Mouse (Mus musculus): Measurements from ENCODE around the gene Tcea2. TPM values are rescaled to one million over a fixed set of nuclear protein-coding genes. Genes with fewer than 3 reads are reported as not detected.

The Tcea2 gene
- polyA plus RNA-seq, 1 experiment from 2014 or later: 14.5 TPM

GRCm38 (mm10) chr2:181694581-181694980, 14.5 kb downstream of the Tcea2 start:
- H3K4me3 ChIP-seq: peak overlapping the region; percentile 72; the same call in 1 of the 2 replicates
- H3K27ac ChIP-seq (replicated peaks): no peak overlapping the region
- 86% methylated on average over 3 of the region's 3 CpGs for WGBS
- H3K4me1 ChIP-seq: peaks cover 36% of the 10 kb centered on the region
- H3K9me3 ChIP-seq (replicated peaks): no peaks in the 10 kb centered on the region
- H3K27me3 ChIP-seq (ENCODE audit: low read depth, poor library complexity, severe bottlenecking): peaks cover 25% of the 10 kb centered on the region
- H3K36me3 ChIP-seq: peaks cover 2% of the 10 kb centered on the region; the same call in 1 of the 2 replicates
- no peak for DNase-seq (ENCODE audit: low spot score)

GRCm38 (mm10) chr2:181695776-181696175, 15.7 kb downstream of the Tcea2 start:
- H3K27me3 ChIP-seq (ENCODE audit: low read depth, poor library complexity, severe bottlenecking): peaks cover 25% of the 10 kb centered on the region
- no peaks in the 10 kb centered on the region for H3K9me3 ChIP-seq (replicated peaks)
- no peak overlapping the region for H3K27ac ChIP-seq (replicated peaks)
- H3K36me3 ChIP-seq: no peaks in the 10 kb centered on the region
- no peak for DNase-seq (ENCODE audit: low spot score)
- WGBS: 72% methylated on average over 1 of the region's 1 CpGs
- no peak overlapping the region for H3K4me3 ChIP-seq
- peaks cover 36% of the 10 kb centered on the region for H3K4me1 ChIP-seq

GRCm38 (mm10) chr2:181696801-181697420, 16.8 kb downstream of the Tcea2 start:
- H3K9me3 ChIP-seq (replicated peaks): no peaks in the 10 kb centered on the region
- DNase-seq (ENCODE audit: low spot score): no peak
- H3K4me1 ChIP-seq: peaks cover 31% of the 10 kb centered on the region
- H3K27me3 ChIP-seq (ENCODE audit: low read depth, poor library complexity, severe bottlenecking): peaks cover 25% of the 10 kb centered on the region
- no peaks in the 10 kb centered on the region for H3K36me3 ChIP-seq
- WGBS: 78% methylated on average over 33 of the region's 33 CpGs
- no peak overlapping the region for H3K4me3 ChIP-seq
- no peak overlapping the region for H3K27ac ChIP-seq (replicated peaks)

GRCm38 (mm10) chr2:181698241-181698640, 18.1 kb downstream of the Tcea2 start, which contains the start of gene Lkaaear1:
Gene Lkaaear1 (minus strand): TSS chr2:181698442.
- Histone ChIP-seq H3K27ac (replicated peaks) (no peak within 1 kb of the TSS), H3K4me3 (no peak within 1 kb of the TSS), H3K4me1 (peaks cover 19% of the 10 kb centered on the region), H3K36me3 (no peaks in the 10 kb centered on the region), H3K27me3 (ENCODE audit: low read depth, poor library complexity, severe bottlenecking) (peaks cover 25% of the 10 kb centered on the region), H3K9me3 (replicated peaks) (no peaks in the 10 kb centered on the region)
- DNase-seq (ENCODE audit: low spot score): no peak
- WGBS: 46% methylated on average over 5 of the region's 5 CpGs

- no peak for DNase-seq (ENCODE audit: low spot score)
Observed at GRCm38 (mm10) chr2:181706668-181707067, 26.6 kb downstream of the Tcea2 start.

GRCm38 (mm10) chr2:181713749-181714148, 33.6 kb downstream of the Tcea2 start:
- Histone ChIP-seq H3K4me3 (no peak overlapping the region), H3K9me3 (replicated peaks) (no peaks in the 10 kb centered on the region), H3K27me3 (ENCODE audit: low read depth, poor library complexity, severe bottlenecking) (no peaks in the 10 kb centered on the region), H3K27ac (replicated peaks) (no peak overlapping the region; the same call in 1 of the 2 replicates), H3K4me1 (peaks cover 28% of the 10 kb centered on the region), H3K36me3 (0 out of 2 replicates have a peak, but pooled peaks cover 5% of the 10 kb centered on the region)
- WGBS: 73% methylated on average over 1 of the region's 1 CpGs
- DNase-seq (ENCODE audit: low spot score): no peak

More at GRCm38 (mm10) chr2:181706668-181707067, 26.6 kb downstream of the Tcea2 start:
- no peak overlapping the region for H3K4me3 ChIP-seq
- H3K9me3 ChIP-seq (replicated peaks): no peaks in the 10 kb centered on the region
- no peaks in the 10 kb centered on the region for H3K36me3 ChIP-seq
- no peaks in the 10 kb centered on the region for H3K4me1 ChIP-seq
- H3K27me3 ChIP-seq (ENCODE audit: low read depth, poor library complexity, severe bottlenecking): no peaks in the 10 kb centered on the region
- 43% methylated on average over 4 of the region's 4 CpGs for WGBS
- no peak overlapping the region for H3K27ac ChIP-seq (replicated peaks)

GRCm38 (mm10) chr2:181714903-181715326, 34.8 kb downstream of the Tcea2 start, which contains the start of gene Oprl1:
Gene Oprl1 (plus strand): TSS chr2:181715016.
- H3K36me3 ChIP-seq: peaks cover 13% of the 10 kb centered on the region; the same call in 1 of the 2 replicates
- H3K9me3 ChIP-seq (replicated peaks): no peaks in the 10 kb centered on the region
- 1% methylated on average over 7 of the region's 7 CpGs for WGBS
- DNase-seq (ENCODE audit: low spot score): peak; percentile 54
- H3K27ac ChIP-seq (replicated peaks): peak within 1 kb of the TSS; percentile 82
- peak within 1 kb of the TSS; percentile 52 for H3K4me3 ChIP-seq
- H3K27me3 ChIP-seq (ENCODE audit: low read depth, poor library complexity, severe bottlenecking): no peaks in the 10 kb centered on the region
- H3K4me1 ChIP-seq: peaks cover 28% of the 10 kb centered on the region

GRCm38 (mm10) chr2:181715382-181715781, 35.3 kb downstream of the Tcea2 start:
- H3K27ac ChIP-seq (replicated peaks): peak overlapping the region; percentile 82
- no peak for DNase-seq (ENCODE audit: low spot score)
- 77% methylated on average over 3 of the region's 3 CpGs for WGBS

GRCm38 (mm10) chr2:181716991-181717390, 36.9 kb downstream of the Tcea2 start:
- Histone ChIP-seq H3K4me1 (peaks cover 28% of the 10 kb centered on the region), H3K36me3 (peaks cover 13% of the 10 kb centered on the region; the same call in 1 of the 2 replicates), H3K4me3 (no peak overlapping the region), H3K27ac (replicated peaks) (no peak overlapping the region), H3K9me3 (replicated peaks) (no peaks in the 10 kb centered on the region), H3K27me3 (ENCODE audit: low read depth, poor library complexity, severe bottlenecking) (no peaks in the 10 kb centered on the region)
- DNase-seq (ENCODE audit: low spot score): no peak
- 91% methylated on average over 3 of the region's 3 CpGs for WGBS

More at GRCm38 (mm10) chr2:181715382-181715781, 35.3 kb downstream of the Tcea2 start:
- Histone ChIP-seq H3K4me3 (peak overlapping the region; percentile 52), H3K4me1 (peaks cover 28% of the 10 kb centered on the region), H3K27me3 (ENCODE audit: low read depth, poor library complexity, severe bottlenecking) (no peaks in the 10 kb centered on the region), H3K9me3 (replicated peaks) (no peaks in the 10 kb centered on the region), H3K36me3 (peaks cover 13% of the 10 kb centered on the region; the same call in 1 of the 2 replicates)

GRCm38 (mm10) chr2:181720061-181720460, 40.0 kb downstream of the Tcea2 start:
- Histone ChIP-seq H3K36me3 (peaks cover 13% of the 10 kb centered on the region; the same call in 1 of the 2 replicates), H3K27ac (replicated peaks) (no peak overlapping the region), H3K4me1 (peaks cover 7% of the 10 kb centered on the region), H3K4me3 (no peak overlapping the region), H3K9me3 (replicated peaks) (no peaks in the 10 kb centered on the region), H3K27me3 (ENCODE audit: low read depth, poor library complexity, severe bottlenecking) (no peaks in the 10 kb centered on the region)
- no peak for DNase-seq (ENCODE audit: low spot score)
- WGBS: 41% methylated on average over 3 of the region's 3 CpGs

GRCm38 (mm10) chr2:181721200-181721599, 41.1 kb downstream of the Tcea2 start:
- H3K9me3 ChIP-seq (replicated peaks): no peaks in the 10 kb centered on the region
- no peak for DNase-seq (ENCODE audit: low spot score)
- H3K36me3 ChIP-seq: peaks cover 13% of the 10 kb centered on the region; the same call in 1 of the 2 replicates
- no peaks in the 10 kb centered on the region for H3K27me3 ChIP-seq (ENCODE audit: low read depth, poor library complexity, severe bottlenecking)
- H3K4me1 ChIP-seq: no peaks in the 10 kb centered on the region
- no peak overlapping the region for H3K27ac ChIP-seq (replicated peaks)
- no peak overlapping the region for H3K4me3 ChIP-seq

- peaks cover 13% of the 10 kb centered on the region; the same call in 1 of the 2 replicates for H3K36me3 ChIP-seq
- no peaks in the 10 kb centered on the region for H3K4me1 ChIP-seq
- H3K4me3 ChIP-seq: no peak overlapping the region
- no peaks in the 10 kb centered on the region for H3K9me3 ChIP-seq (replicated peaks)
- no peaks in the 10 kb centered on the region for H3K27me3 ChIP-seq (ENCODE audit: low read depth, poor library complexity, severe bottlenecking)
- 16% methylated on average over 3 of the region's 3 CpGs for WGBS
- H3K27ac ChIP-seq (replicated peaks): no peak overlapping the region
- peak; percentile 52 for DNase-seq (ENCODE audit: low spot score)
Observed at GRCm38 (mm10) chr2:181722213-181722612, 42.1 kb downstream of the Tcea2 start.

GRCm38 (mm10) chr2:181727659-181728262, 47.7 kb downstream of the Tcea2 start:
- Histone ChIP-seq H3K36me3 (no peaks in the 10 kb centered on the region), H3K27me3 (ENCODE audit: low read depth, poor library complexity, severe bottlenecking) (no peaks in the 10 kb centered on the region), H3K27ac (replicated peaks) (peak overlapping the region; percentile 39), H3K4me1 (peaks cover 10% of the 10 kb centered on the region), H3K9me3 (replicated peaks) (no peaks in the 10 kb centered on the region), H3K4me3 (no peak overlapping the region)
- no peak for DNase-seq (ENCODE audit: low spot score)
- 52% methylated on average over 9 of the region's 9 CpGs for WGBS

Measured in midbrain, embryonic 10.5 days (tissue).